Mouse (Mus musculus) neural tube, embryonic 14.5 days (tissue): ENCODE measurements around the gene Bbs9. TPM values are rescaled to one million over a fixed set of nuclear protein-coding genes. Genes with fewer than 3 reads are reported as not detected.

Source experiments
- ATAC-seq: fragments of 200-750 bp; cut with Nextera tagmentation; 2 replicates; pipeline ENCODE4 v1.8.0; 2017; ENCODE audit warnings: low read depth, mild to moderate bottlenecking, moderate TSS enrichment, moderate library complexity
- H3K27ac ChIP-seq: fragments of 300-500 bp; sonication (generic); 2 replicates; pipeline ENCODE4 v1.5.1; 2014; ENCODE audit warnings: low read depth, mild to moderate bottlenecking, control low read depth, low read length, moderate library complexity, mixed read lengths
- H3K27me3 ChIP-seq: fragments of 300-500 bp; sonication (generic); 2 replicates; pipeline ENCODE4 v1.6.1; 2014; ENCODE audit warnings: low read length; ENCODE audit not compliant: control insufficient read depth, insufficient read depth
- H3K36me3 ChIP-seq: fragments of 300-500 bp; sonication (generic); 2 replicates; pipeline ENCODE4 v1.6.1; 2014; ENCODE audit warnings: low read length, mixed read lengths; ENCODE audit not compliant: control insufficient read depth, insufficient read depth
- H3K4me1 ChIP-seq: fragments of 300-500 bp; sonication (generic); 2 replicates; pipeline ENCODE4 v1.6.1; 2014; ENCODE audit warnings: low read length; ENCODE audit not compliant: control insufficient read depth, insufficient read depth
- H3K4me2 ChIP-seq: fragments of 300-500 bp; sonication (generic); 2 replicates; pipeline ENCODE4 v1.6.1; 2014; ENCODE audit warnings: mild to moderate bottlenecking, low read depth, low read length, control low read depth
- H3K4me3 ChIP-seq: fragments of 300-500 bp; sonication (generic); 2 replicates; pipeline ENCODE4 v1.5.1; 2014; ENCODE audit warnings: low read depth, low read length, control low read depth, mixed read lengths
- H3K9ac ChIP-seq: fragments of 300-500 bp; sonication (generic); replicated peaks from 2 replicates; pipeline ENCODE4 v1.6.1; 2014; ENCODE audit warnings: low read depth, mild to moderate bottlenecking, control low read depth, low read length, mixed read lengths
- H3K9me3 ChIP-seq: fragments of 300-500 bp; sonication (generic); 2 replicates; pipeline ENCODE4 v1.6.1; 2016; ENCODE audit warnings: low read length; ENCODE audit not compliant: control insufficient read depth
- WGBS: fragments of 180-500 bp; shearing (Covaris S2); extraction: QIAGEN DNeasy Blood & Tissue Kit; methylation state at CpG from one replicate; pipeline ENCODE4 v1.1.7; 2014; 5-methylcytosine and 5-hydroxymethylcytosine counted together
- polyA plus RNA-seq: library from polyadenylated mRNA; unstranded; fragments of >200 nt; fragmentation: Nextera tagmentation; extraction: Ambion mirVana; gene quantifications from 2 replicates; pipeline ENCODE4 v1.2.1, GENCODE M21; 2014

Gene Bbs9
- polyA plus RNA-seq, 1 experiment from 2014 or later: 19.1 TPM

DNA sequence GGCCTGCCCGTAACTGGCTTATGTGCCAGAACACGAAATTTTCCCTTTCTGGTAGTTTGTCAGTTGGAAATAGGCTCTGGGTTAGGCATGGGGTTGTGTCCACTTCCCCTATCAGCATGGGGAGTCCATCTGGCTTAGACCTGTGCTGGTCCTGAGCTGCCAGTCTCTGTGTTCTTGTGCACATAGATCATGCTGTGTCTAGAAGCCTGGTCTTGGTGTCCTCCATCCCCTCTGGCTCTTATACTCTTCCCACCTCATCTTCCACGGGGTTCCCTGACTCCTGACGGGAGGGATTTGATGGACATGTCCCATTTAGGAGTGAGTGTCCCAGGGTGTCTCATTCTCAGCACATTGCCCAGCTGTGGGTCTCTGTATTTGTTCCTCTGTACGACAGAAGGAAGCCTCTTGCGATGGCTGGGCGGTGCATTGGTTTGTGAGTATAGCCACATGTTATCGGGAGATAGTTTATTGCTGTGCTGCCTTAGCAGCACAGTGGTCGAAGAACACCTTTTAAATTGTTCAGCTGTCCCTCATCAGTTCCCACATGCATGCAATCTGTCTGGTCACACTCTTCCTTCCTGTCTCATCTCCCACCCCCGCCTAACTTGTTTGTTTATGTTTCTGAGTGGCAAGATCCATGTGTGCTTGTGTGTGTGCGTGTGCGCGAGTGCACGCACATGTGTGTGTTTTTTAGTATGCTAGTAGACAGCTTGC is 101.1 kb downstream of the Bbs9 start:
- Histone ChIP-seq H3K4me3 (no peak overlapping the region), H3K27ac (no peak overlapping the region), H3K4me1 (no peaks in the 10 kb centered on the region), H3K4me2 (no peak overlapping the region), H3K36me3 (no peaks in the 10 kb centered on the region), H3K9me3 (no peaks in the 10 kb centered on the region), H3K27me3 (no peaks in the 10 kb centered on the region), H3K9ac (no peak overlapping the region)
- ATAC-seq: no peak
- WGBS: 85% methylated on average over 14 of the region's 14 CpGs

DNA sequence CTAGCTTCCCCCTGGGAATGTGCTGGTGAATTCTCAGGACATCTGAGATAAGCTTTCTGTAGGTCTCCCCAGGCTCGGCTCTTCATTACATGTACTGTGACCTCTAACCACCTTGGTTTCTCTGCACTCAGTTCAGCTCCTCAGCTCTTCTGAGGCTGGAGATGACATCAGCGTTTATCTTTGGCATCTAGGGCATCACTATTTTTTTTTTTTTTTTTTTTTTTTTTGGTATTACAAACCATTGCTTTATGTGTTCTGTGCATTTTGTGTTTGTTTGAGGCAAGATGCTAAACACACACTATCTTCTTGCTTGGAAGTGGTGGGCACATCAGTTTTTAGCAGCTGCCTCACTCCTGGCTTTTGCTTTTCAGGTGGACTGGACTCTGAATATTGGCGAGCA is 102.8 kb downstream of the Bbs9 start:
- ATAC-seq: no peak
- Histone ChIP-seq H3K4me2 (no peak overlapping the region), H3K9ac (no peak overlapping the region), H3K9me3 (no peaks in the 10 kb centered on the region), H3K27ac (no peak overlapping the region), H3K36me3 (no peaks in the 10 kb centered on the region), H3K27me3 (no peaks in the 10 kb centered on the region), H3K4me3 (no peak overlapping the region), H3K4me1 (no peaks in the 10 kb centered on the region)
- 88% methylated on average over 3 of the region's 3 CpGs for WGBS

DNA sequence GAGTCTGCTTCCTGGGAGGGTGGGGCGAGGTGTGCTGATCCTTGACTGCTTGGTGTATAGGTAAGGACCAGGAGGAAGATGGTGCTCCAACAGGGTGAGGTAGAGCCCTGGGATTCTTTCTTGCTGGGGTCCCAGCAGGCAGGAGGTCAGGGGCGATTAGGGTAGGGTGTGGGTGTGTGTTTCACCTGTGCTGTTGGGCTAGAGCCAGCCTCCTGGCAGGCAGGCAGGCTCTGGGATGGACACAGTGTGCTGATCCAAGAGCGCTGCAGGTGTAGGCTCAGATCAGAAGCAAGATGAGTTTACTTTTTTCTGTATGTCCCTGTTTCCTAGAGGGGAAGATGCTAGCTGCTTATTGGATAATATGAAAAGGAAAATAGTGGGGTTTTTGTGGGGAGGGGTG is 108.7 kb downstream of the Bbs9 start:
- Histone ChIP-seq H3K36me3 (no peaks in the 10 kb centered on the region), H3K4me2 (no peak overlapping the region), H3K27ac (no peak overlapping the region), H3K4me1 (no peaks in the 10 kb centered on the region), H3K9me3 (no peaks in the 10 kb centered on the region), H3K9ac (no peak overlapping the region), H3K27me3 (no peaks in the 10 kb centered on the region), H3K4me3 (no peak overlapping the region)
- no peak for ATAC-seq
- WGBS: 86% methylated on average over 3 of the region's 3 CpGs

DNA sequence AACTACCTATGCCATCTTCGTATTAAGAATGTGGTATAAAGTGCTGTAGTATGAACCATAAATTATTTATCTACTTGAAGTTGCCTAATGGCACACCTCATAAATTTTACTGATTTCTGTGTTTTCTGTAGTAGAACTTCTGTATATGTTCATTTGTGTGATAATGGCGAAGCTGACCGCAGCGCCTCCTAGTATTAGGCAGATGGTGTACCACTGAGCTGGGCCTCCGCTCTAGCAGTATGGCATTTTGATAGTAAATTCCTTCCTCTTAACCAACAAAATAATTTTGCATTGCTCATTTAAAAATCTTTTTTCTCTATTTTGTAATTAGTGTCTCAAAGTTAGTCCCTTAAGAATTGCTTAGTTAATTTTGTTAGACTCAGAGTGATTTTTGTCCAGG is 117.5 kb downstream of the Bbs9 start:
- no peaks in the 10 kb centered on the region for H3K36me3 ChIP-seq
- H3K27me3 ChIP-seq: no peaks in the 10 kb centered on the region
- H3K4me1 ChIP-seq: no peaks in the 10 kb centered on the region
- H3K4me2 ChIP-seq: no peak overlapping the region
- H3K9ac ChIP-seq: no peak overlapping the region
- no peak for ATAC-seq
- H3K4me3 ChIP-seq: no peak overlapping the region
- 93% methylated on average over 5 of the region's 5 CpGs for WGBS
- no peaks in the 10 kb centered on the region for H3K9me3 ChIP-seq
- H3K27ac ChIP-seq: no peak overlapping the region

DNA sequence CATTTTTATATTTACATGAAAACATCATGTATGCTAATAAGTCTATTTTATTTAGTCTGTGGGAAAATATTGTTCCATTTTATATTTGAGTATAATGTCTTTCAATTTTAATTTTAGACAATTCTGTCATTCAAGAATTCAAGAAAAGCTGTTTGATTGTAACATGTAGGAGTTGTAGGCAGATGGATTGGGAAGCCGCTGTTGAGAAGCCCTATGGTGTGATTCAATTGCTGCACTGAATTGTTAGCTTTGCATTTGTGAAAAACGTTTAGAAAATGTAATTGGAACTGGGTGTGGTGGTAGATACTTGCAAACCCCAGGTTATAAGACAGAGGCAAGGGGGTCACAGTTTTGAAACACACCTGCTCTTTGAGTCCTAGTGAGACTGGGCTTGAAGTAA is 121.1 kb downstream of the Bbs9 start:
- no peaks in the 10 kb centered on the region for H3K4me1 ChIP-seq
- no peak overlapping the region for H3K4me3 ChIP-seq
- no peak overlapping the region for H3K27ac ChIP-seq
- H3K9me3 ChIP-seq: no peaks in the 10 kb centered on the region
- no peak for ATAC-seq
- no peaks in the 10 kb centered on the region for H3K27me3 ChIP-seq
- H3K36me3 ChIP-seq: no peaks in the 10 kb centered on the region
- no peak overlapping the region for H3K9ac ChIP-seq
- WGBS: 66% methylated on average over 2 of the region's 2 CpGs
- H3K4me2 ChIP-seq: no peak overlapping the region

- H3K27me3 ChIP-seq: no peaks in the 10 kb centered on the region
- no peak overlapping the region for H3K4me2 ChIP-seq
- no peak overlapping the region for H3K9ac ChIP-seq
- no peak overlapping the region for H3K4me3 ChIP-seq
- H3K4me1 ChIP-seq: no peaks in the 10 kb centered on the region
- ATAC-seq: no peak
- no peaks in the 10 kb centered on the region for H3K36me3 ChIP-seq
- no peaks in the 10 kb centered on the region for H3K9me3 ChIP-seq
- WGBS: 70% methylated on average over 6 of the region's 6 CpGs
- no peak overlapping the region for H3K27ac ChIP-seq
Measured at GRCm38 (mm10) chr9:22613271-22613824, 137.8 kb downstream of the Bbs9 start.

GRCm38 (mm10) chr9:22619245-22619644 is 143.7 kb downstream of the Bbs9 start:
- ATAC-seq: no peak

DNA sequence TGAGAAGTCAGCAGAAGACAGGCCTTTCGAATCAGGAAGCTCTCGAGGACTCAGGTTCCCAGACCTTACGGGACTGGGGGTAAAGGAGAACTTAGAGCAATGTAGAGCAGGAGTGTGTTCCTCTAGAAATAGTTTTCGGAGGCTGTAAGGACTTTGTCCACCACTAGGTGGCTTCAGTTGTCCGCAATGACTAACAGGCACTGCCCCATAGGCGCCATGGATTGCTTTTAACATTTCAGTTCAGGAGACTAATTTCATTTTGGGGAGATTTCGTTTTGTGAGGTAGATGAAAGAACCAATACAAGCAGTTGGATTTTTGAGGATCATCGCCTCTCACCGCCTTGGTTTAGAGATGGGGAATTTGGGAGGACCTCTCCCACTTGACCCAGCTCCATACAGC is 149.5 kb downstream of the Bbs9 start:
- Histone ChIP-seq H3K36me3 (no peaks in the 10 kb centered on the region), H3K4me3 (no peak overlapping the region), H3K4me2 (no peak overlapping the region), H3K9me3 (no peaks in the 10 kb centered on the region), H3K9ac (no peak overlapping the region), H3K27me3 (no peaks in the 10 kb centered on the region), H3K4me1 (no peaks in the 10 kb centered on the region), H3K27ac (no peak overlapping the region)
- 53% methylated on average over 9 of the region's 9 CpGs for WGBS
- ATAC-seq: peak; percentile 63

More at GRCm38 (mm10) chr9:22619245-22619644, 143.7 kb downstream of the Bbs9 start:
- Histone ChIP-seq H3K9ac (no peak overlapping the region), H3K4me2 (no peak overlapping the region), H3K27me3 (no peaks in the 10 kb centered on the region), H3K27ac (no peak overlapping the region), H3K36me3 (no peaks in the 10 kb centered on the region), H3K9me3 (no peaks in the 10 kb centered on the region), H3K4me1 (no peaks in the 10 kb centered on the region), H3K4me3 (no peak overlapping the region)
- WGBS: 93% methylated on average over 1 of the region's 1 CpGs

GRCm38 (mm10) chr9:22626014-22626413 is 150.5 kb downstream of the Bbs9 start:
- ATAC-seq: no peak
- H3K4me3 ChIP-seq: no peak overlapping the region
- WGBS: 85% methylated on average over 3 of the region's 3 CpGs
- H3K36me3 ChIP-seq: no peaks in the 10 kb centered on the region
- no peak overlapping the region for H3K4me2 ChIP-seq
- H3K9me3 ChIP-seq: no peaks in the 10 kb centered on the region
- H3K4me1 ChIP-seq: no peaks in the 10 kb centered on the region
- H3K9ac ChIP-seq: no peak overlapping the region
- H3K27me3 ChIP-seq: no peaks in the 10 kb centered on the region
- no peak overlapping the region for H3K27ac ChIP-seq
